Mouse (Mus musculus) cerebellum, adult 2 months (tissue): Measurements from ENCODE around the gene Cited2. TPM values are rescaled to one million over a fixed set of nuclear protein-coding genes. Genes with fewer than 3 reads are reported as not detected.

Experiments used
- DNase-seq, 2 experiments: peaks; one replicate each; pipeline ENCODE4 v3.0.0; 2021
- H3K27ac ChIP-seq: fragments of 200-500 bp; 2 replicates; pipeline ENCODE4 v1.5.1; 2012; ENCODE audit warnings: low read length, control low read depth, inconsistent platforms; ENCODE audit not compliant: insufficient read depth
- H3K27me3 ChIP-seq: fragments of 200-500 bp; 2 replicates; pipeline ENCODE4 v1.6.1; 2012; ENCODE audit warnings: inconsistent platforms, mild to moderate bottlenecking, low read length, moderate library complexity; ENCODE audit not compliant: control insufficient read depth, insufficient read depth
- H3K4me1 ChIP-seq: fragments of 200-500 bp; 2 replicates; pipeline ENCODE4 v1.6.1; 2011; ENCODE audit warnings: low read length; ENCODE audit not compliant: control insufficient read depth, insufficient read depth
- H3K4me3 ChIP-seq: fragments of 200-500 bp; replicated peaks from 2 replicates; pipeline ENCODE3; 2011; ENCODE audit warnings: mild to moderate bottlenecking, low read depth, low read length, control low read depth; ENCODE audit not compliant: insufficient read depth
- CTCF ChIP-seq: fragments of 200-500 bp; IDR thresholded peaks from 2 replicates; pipeline ENCODE4 v1.5.1; 2011; ENCODE audit warnings: low read depth, mild to moderate bottlenecking, control low read depth, low read length, moderate library complexity, borderline replicate concordance; ENCODE audit not compliant: insufficient read depth
- POLR2A ChIP-seq: fragments of 200-500 bp; IDR thresholded peaks from 2 replicates; pipeline ENCODE4 v1.6.1; 2011; ENCODE audit warnings: low read length, control low read depth, borderline replicate concordance; ENCODE audit not compliant: insufficient read depth
- WGBS: fragments of 180-500 bp; shearing (Covaris S2); methylation state at CpG from one replicate; pipeline ENCODE4 v1.1.7; 2018; 5-methylcytosine and 5-hydroxymethylcytosine counted together
- polyA plus RNA-seq: library from polyadenylated mRNA; depleted of rRNA; stranded (reverse); fragments of >200 nt; gene quantifications from 2 replicates; pipeline ENCODE4 v1.2.3, GENCODE M21; 2012; rRNA removed

Cited2 gene
- 99.1 and 110 TPM in 2 replicates for polyA plus RNA-seq

DNA sequence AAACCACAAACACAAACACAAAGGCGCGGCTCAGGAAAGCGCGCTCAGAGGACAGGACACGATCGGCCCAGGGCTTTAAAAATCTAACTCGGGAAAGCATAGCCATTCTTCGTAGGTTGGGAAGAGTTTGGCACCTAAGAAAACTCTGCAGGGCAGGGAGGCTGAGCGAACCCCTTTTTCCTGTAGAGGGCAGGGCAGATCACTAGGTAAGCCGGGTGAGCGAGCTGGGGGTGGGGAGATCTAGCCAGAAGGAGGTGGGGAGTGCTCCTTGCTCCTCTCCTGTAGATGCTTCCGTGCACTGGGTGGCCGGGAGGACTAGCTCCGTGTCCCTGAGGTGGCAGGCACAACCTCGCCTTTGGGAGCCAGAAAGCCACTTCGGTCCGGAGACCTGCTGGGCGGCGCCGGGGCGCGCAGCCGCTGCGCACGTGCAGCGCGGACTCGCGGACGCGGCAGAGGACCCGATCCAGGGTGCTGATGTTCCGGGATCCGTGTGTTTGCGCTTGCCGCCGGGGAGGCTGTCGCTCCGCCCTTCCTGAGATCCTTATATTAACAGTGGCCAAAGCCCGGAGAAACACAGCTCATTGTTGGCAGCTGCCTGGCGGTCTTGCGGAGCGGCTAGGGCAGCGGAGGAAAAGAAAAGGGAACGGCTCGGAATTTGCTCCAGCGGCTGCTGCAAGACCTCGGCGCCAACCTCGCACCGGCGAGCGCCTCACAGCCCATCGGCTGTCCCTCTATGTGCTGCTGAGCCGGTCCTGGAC, at the start of gene Cited2:
Gene Cited2, plus strand, starts transcription at position 566 of the 758 bp plus-strand sequence.
- Histone ChIP-seq H3K4me3 (peak within 1 kb of the TSS; percentile 83), H3K27me3 (no peaks in the 10 kb centered on the region)
- TF ChIP-seq POLR2A (peak; percentile 100), CTCF (no peak; the same call in 1 of the 2 replicates)

DNA sequence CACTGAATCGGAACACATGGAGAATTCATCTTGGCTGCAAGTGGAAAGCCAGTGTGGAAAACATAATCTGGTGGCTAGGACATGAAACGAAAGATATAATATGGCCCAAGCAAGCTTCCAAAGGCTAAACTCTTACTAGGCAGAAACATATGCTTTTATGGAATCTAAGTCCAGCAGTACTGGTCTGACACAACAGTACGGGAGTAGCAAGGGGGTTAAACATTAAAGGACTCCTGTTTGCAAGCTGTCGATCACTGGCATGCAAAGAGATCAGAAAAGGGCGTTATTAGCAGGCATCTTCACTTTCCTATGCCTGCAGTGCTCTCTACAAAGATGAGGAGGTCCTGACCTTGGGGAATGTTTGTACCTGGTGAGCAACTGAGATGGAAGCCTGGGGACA, 48.6 kb upstream of the Cited2 start:
- Histone ChIP-seq H3K4me3 (no peak overlapping the region), H3K27ac (no peak overlapping the region), H3K4me1 (no peaks in the 10 kb centered on the region), H3K27me3 (no peaks in the 10 kb centered on the region)
- DNase-seq, result no peak
- 60% methylated on average over 5 of the region's 5 CpGs for WGBS
- TF ChIP-seq CTCF, result no peak
- TF ChIP-seq POLR2A, result no peak

More for the DNA sequence above, at the start of gene Cited2:
- H3K27ac ChIP-seq, result peak within 1 kb of the TSS; percentile 96
- under 1% methylated on average over 55 of the region's 55 CpGs for WGBS
- DNase-seq, result peak; percentile 97 to 100
- H3K4me1 ChIP-seq, result peaks cover 4% of the 10 kb centered on the region; the same call in 1 of the 2 replicates

DNA sequence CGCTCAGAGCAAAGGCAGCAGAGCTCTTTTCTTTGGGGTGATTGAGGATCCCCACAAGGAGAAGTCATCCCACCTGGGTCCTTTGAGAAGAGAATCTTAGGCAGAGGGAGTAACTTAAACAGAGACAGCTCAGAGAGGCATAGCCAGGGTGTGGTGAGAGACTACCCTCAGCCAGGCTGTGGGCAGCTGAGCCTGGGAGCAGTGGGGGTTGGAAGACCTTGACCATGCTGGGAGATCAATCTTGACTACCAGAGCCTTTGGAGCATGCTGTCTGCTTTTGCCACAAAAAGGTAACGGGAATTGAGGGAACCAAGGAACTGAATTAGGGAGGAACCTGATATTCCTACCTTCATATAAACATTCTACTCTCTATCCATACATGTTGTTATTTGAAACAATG, 48.1 kb upstream of the Cited2 start:
- Histone ChIP-seq H3K4me3 (no peak overlapping the region), H3K27me3 (no peaks in the 10 kb centered on the region), H3K27ac (no peak overlapping the region), H3K4me1 (no peaks in the 10 kb centered on the region)
- no peak for TF ChIP-seq POLR2A
- no peak for TF ChIP-seq CTCF
- WGBS, result 95% methylated on average over 2 of the region's 2 CpGs
- DNase-seq, result no peak

DNA sequence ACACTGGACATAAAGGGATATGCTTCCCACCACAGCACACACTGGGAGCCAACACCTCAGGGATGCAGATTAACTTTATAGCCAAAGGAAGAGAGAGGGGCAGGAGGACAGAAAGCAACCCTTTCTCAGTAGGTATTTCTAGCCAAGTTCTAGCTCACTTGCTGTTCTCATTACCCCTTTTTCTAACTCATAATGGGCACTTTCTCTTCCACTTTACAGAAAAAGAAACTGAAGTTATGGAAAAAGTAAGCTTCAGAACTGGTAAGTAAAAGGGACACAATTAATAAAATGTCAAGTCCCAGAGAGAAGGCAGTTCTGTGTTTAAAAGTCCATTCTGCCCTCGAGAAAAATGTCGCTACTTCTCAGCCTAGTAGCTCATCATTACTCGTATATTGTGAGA, 46.6 kb upstream of the Cited2 start:
- no peak for DNase-seq
- Histone ChIP-seq H3K4me3 (no peak overlapping the region), H3K27ac (no peak overlapping the region), H3K27me3 (no peaks in the 10 kb centered on the region), H3K4me1 (no peaks in the 10 kb centered on the region)
- WGBS, result 91% methylated on average over 3 of the region's 3 CpGs
- TF ChIP-seq CTCF (no peak), POLR2A (no peak)

DNA sequence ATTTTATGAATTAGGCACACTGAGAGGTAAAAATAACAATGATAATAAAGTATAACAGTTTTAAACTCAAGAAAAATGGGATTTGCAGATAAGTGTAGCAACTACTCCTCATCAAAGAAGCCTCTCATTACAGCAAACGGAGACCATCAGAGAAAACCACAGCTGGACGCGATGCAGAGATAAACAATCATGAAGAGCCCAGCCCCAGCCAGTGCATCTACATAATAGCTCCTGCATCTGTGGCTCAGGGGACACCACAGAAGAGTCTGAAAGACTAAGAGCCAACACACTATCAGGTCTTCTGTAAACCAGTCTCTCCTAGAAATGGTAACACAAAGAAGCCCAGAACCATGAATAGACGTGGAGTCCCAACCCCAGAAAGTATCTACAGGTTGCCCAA, 45.7 kb upstream of the Cited2 start:
- no peak for TF ChIP-seq CTCF
- no peak for TF ChIP-seq POLR2A
- no peak overlapping the region for H3K27ac ChIP-seq
- H3K4me1 ChIP-seq, result no peaks in the 10 kb centered on the region
- H3K4me3 ChIP-seq, result no peak overlapping the region
- H3K27me3 ChIP-seq, result no peaks in the 10 kb centered on the region
- 89% methylated on average over 4 of the region's 4 CpGs for WGBS
- no peak for DNase-seq

DNA sequence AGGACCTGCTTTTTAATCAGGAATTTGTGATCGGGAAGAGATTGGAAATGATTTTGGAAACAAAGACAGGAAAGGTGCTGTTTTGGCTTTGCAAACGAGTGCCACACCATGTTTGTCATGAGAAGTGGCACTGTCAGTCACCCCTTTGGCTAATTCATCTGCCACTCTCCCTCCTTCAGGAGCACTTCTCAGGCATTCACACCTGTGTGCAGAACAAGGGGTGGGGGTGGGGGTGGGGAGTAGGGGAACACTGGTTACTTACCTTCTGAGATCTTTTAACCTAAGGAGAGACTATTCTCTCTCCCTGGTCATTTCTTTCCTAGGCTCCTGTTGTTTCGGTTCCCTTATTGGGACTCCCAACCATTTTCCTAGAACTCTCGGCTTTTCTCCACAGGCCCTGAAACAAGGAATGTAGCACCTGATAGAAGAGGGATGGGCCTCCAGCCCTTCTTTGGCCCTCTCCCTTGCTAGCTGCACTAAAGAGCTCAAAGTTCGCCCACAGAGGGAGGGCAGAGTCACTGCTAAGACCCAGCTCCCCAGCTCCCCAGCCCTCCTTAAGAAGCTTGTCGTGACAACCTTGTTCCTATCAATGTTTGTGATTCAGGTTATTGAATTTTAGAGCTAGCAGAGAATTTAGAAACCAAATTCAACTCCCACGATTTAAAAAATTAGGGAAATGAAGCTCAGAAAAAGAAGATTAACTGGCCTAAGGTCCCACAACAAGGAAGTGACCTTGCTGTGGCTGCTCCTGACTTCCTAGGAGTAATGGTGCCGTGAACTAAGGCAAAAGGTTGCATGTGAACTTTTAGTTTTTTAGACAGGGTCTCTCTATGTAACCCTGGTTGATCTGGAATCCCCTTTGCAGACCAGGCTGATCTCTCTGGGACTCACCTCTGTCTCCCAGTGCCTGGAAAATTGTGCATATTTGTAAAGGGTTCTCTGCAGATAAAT, 42.3 kb upstream of the Cited2 start:
- no peaks in the 10 kb centered on the region for H3K4me1 ChIP-seq
- H3K27me3 ChIP-seq, result no peaks in the 10 kb centered on the region
- TF ChIP-seq CTCF (no peak), POLR2A (no peak)
- no peak for DNase-seq
- no peak overlapping the region for H3K4me3 ChIP-seq
- 87% methylated on average over 8 of the region's 8 CpGs for whole genome bisulfite sequencing
- H3K27ac ChIP-seq, result no peak overlapping the region

DNA sequence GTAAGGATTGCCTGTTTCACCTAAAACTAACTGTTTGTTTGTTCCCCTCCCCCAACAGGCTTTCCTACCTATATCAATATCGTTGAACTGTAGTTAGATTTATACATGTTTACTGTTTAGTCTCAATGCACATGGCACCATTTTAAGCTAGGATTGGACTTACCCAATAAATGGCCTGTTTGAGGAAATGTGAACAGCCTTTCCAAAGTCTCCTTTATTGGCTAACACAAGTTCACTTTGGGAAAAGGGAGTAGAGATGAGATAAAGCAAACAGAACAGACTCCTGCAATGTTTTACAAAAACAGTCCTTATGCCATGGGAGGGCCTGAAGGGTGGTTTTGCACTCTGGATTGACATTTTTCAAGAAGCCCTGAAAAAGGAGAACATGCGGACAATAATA, 41.6 kb upstream of the Cited2 start:
- Histone ChIP-seq H3K4me3 (no peak overlapping the region), H3K4me1 (no peaks in the 10 kb centered on the region), H3K27me3 (no peaks in the 10 kb centered on the region), H3K27ac (no peak overlapping the region)
- TF ChIP-seq CTCF (no peak), POLR2A (no peak)
- DNase-seq, result no peak
- WGBS, result 95% methylated on average over 2 of the region's 2 CpGs
